Mouse (Mus musculus) heart, embryonic 14.5 days (tissue): ENCODE measurements around the gene Dctn2. TPM values are rescaled to one million over a fixed set of nuclear protein-coding genes. Genes with fewer than 3 reads are reported as not detected.

Experiments
- ATAC-seq: fragments of 200-750 bp; cut with Nextera tagmentation; 2 replicates; pipeline ENCODE4 v1.8.0; 2017; ENCODE audit warnings: low read depth, moderate TSS enrichment; ENCODE audit not compliant: insufficient number of reproducible peaks, insufficient read depth, low FRiP score
- H3K27ac ChIP-seq, 2 experiments: fragments of 200-500 bp in 1 of 2; fragments of 300-500 bp in 1 of 2; sonication (generic) in 1 of 2; replicated peaks in 1 of 2; 2 replicates each; pipeline ENCODE4 v1.5.1; 2012 to 2014; ENCODE audit warnings: low read depth in 2 of 2, low read length in 2 of 2, control low read depth in 1 of 2, mild to moderate bottlenecking in 1 of 2, mixed read lengths in 1 of 2; ENCODE audit not compliant: control insufficient read depth in 1 of 2, insufficient read depth in 1 of 2
- H3K27me3 ChIP-seq: fragments of 300-500 bp; sonication (generic); 2 replicates; pipeline ENCODE4 v1.6.1; 2014; ENCODE audit warnings: mild to moderate bottlenecking, low read length, control low read depth; ENCODE audit not compliant: control insufficient read depth, insufficient read depth
- H3K36me3 ChIP-seq: fragments of 300-500 bp; sonication (generic); 2 replicates; pipeline ENCODE4 v1.6.1; 2014; ENCODE audit warnings: mild to moderate bottlenecking, control low read depth, low read length, mixed read lengths; ENCODE audit not compliant: control insufficient read depth, insufficient read depth
- H3K4me1 ChIP-seq, 2 experiments: fragments of 200-500 bp in 1 of 2; fragments of 300-500 bp in 1 of 2; sonication (generic) in 1 of 2; 2 replicates each; pipeline ENCODE4 v1.6.1; 2012 to 2014; ENCODE audit warnings: low read length in 2 of 2, control low read depth in 1 of 2, mixed read lengths in 1 of 2; ENCODE audit not compliant: control insufficient read depth in 2 of 2, insufficient read depth in 2 of 2
- H3K4me2 ChIP-seq: fragments of 300-500 bp; sonication (generic); 2 replicates; pipeline ENCODE4 v1.6.1; 2014; ENCODE audit warnings: mild to moderate bottlenecking, low read length
- H3K4me3 ChIP-seq, 2 experiments: fragments of 200-500 bp in 1 of 2; fragments of 300-500 bp in 1 of 2; sonication (generic) in 1 of 2; 2 replicates each; pipeline ENCODE4 v1.5.1; 2012 to 2014; ENCODE audit warnings: low read length in 2 of 2, mild to moderate bottlenecking in 2 of 2, control low read depth in 1 of 2, low read depth in 1 of 2, moderate library complexity in 1 of 2; ENCODE audit not compliant: control insufficient read depth in 1 of 2, insufficient read depth in 1 of 2
- H3K9ac ChIP-seq: fragments of 300-500 bp; sonication (generic); 2 replicates; pipeline ENCODE4 v1.6.1; 2014; ENCODE audit warnings: mild to moderate bottlenecking, low read length
- H3K9me3 ChIP-seq: fragments of 300-500 bp; sonication (generic); 2 replicates; pipeline ENCODE4 v1.6.1; 2016; ENCODE audit warnings: low read length, control low read depth; ENCODE audit not compliant: control insufficient read depth
- WGBS: fragments of 180-500 bp; shearing (Covaris S2); extraction: QIAGEN DNeasy Blood & Tissue Kit; methylation state at CpG from one replicate; pipeline ENCODE4 v1.1.7; 2014; 5-methylcytosine and 5-hydroxymethylcytosine counted together
- polyA plus RNA-seq: library from polyadenylated mRNA; unstranded; fragments of >200 nt; fragmentation: Nextera tagmentation; extraction: Ambion mirVana; gene quantifications from 2 replicates; pipeline ENCODE4 v1.2.1, GENCODE M21; 2014

Dctn2 gene
- polyA plus RNA-seq, 1 experiment from 2014 or later, result 137 TPM

DNA sequence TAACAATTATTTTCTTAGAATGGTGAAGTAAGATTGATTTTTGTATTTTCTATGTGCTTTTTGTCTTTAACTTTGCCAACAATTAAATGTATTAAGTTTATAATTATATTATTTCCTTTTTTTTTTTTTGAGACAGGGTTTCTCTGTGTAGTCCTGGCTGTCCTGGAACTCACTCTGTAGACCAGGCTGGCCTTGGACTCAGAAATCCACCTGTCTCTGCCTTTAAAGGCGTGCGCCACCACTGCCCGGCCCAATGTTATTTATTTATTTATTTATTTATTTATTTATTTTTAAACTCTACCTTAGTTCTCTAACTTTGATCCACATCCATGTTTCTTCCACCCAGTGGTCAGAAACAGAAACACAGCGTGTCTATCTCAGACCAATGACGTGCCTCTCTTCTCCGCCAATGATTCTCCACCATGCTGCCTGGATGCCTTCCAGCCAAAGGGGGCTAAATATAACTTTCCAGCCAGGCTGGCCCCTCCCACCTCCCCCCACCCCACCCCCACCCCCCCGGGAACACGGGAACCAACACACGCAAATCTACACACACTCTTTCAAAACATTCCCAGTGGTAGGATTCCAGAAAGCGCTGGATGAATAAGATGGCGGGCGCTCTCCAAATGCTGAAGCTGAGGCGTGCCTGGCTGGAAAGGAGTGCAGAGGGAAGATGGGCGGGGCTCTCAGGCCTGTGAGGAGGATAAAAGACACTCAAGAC is 10.4 kb upstream of the Dctn2 start:
- no peaks in the 10 kb centered on the region for H3K27me3 ChIP-seq

DNA sequence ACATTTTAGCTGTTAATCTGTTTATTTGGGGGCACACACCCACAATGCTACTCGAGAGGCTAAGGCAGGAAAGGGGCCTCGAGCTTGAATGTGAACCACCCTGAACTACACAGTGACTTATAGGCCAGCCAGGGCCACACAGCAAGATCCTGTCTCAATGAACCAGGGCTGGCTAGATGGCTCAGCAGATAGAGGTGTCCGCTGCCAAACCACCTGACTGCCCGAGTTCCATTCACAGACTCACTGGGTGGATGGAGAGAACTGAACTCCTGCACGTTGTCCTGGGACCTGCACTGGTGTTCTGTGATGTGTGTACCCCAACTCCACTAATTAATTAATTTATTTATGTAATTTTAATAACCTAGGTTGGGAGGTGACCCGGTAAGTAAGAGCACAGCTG is 8.4 kb upstream of the Dctn2 start:
- no peaks in the 10 kb centered on the region for H3K36me3 ChIP-seq
- H3K9ac ChIP-seq, result no peak overlapping the region
- H3K4me3 ChIP-seq, result no peak overlapping the region
- H3K4me2 ChIP-seq, result no peak overlapping the region
- no peak overlapping the region for H3K27ac ChIP-seq
- 76% methylated on average over 6 of the region's 6 CpGs for WGBS
- H3K4me1 ChIP-seq, result peaks cover 4 to 5% of the 10 kb centered on the region in 2 experiments; a peak in 2 of 4 replicates
- peaks cover 20% of the 10 kb centered on the region for H3K27me3 ChIP-seq
- H3K9me3 ChIP-seq, result no peaks in the 10 kb centered on the region
- no peak for ATAC-seq

More for the DNA sequence above, 10.4 kb upstream of the Dctn2 start:
- Histone ChIP-seq H3K4me1 (no peaks in the 10 kb centered on the region), H3K4me3 (no peak overlapping the region), H3K27ac (no peak overlapping the region), H3K4me2 (no peak overlapping the region), H3K9ac (no peak overlapping the region), H3K36me3 (no peaks in the 10 kb centered on the region), H3K9me3 (no peaks in the 10 kb centered on the region)
- peak; percentile 82 for ATAC-seq
- 19% methylated on average over 14 of the region's 14 CpGs for WGBS

DNA sequence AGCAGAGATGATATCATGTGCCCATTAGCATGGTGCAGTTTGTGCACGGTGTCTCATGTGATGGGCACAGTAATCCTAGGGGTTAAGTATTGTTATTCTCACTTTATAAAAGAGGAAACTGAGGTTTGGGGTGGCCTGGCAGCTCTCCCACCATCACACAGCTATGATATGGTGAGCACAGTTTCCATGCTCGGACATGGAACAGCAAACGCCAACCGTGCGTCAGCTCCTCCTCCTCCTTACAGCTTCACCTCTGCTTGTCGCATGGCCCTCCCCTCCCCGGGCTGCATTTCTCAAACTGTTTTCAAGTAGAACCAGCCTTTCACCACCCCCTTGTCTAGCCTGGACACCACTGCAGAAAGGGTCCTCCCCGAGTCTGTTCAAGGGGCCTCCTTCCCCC is 7.7 kb upstream of the Dctn2 start:
- no peaks in the 10 kb centered on the region for H3K36me3 ChIP-seq
- no peaks in the 10 kb centered on the region for H3K9me3 ChIP-seq
- H3K9ac ChIP-seq, result no peak overlapping the region
- ATAC-seq, result no peak
- H3K27ac ChIP-seq, result no peak overlapping the region
- H3K4me1 ChIP-seq, result peaks cover 6 to 7% of the 10 kb centered on the region in 2 experiments; a peak in 2 of 4 replicates
- peaks cover 25% of the 10 kb centered on the region for H3K27me3 ChIP-seq
- no peak overlapping the region for H3K4me2 ChIP-seq
- WGBS, result 71% methylated on average over 8 of the region's 8 CpGs
- H3K4me3 ChIP-seq, result no peak overlapping the region

DNA sequence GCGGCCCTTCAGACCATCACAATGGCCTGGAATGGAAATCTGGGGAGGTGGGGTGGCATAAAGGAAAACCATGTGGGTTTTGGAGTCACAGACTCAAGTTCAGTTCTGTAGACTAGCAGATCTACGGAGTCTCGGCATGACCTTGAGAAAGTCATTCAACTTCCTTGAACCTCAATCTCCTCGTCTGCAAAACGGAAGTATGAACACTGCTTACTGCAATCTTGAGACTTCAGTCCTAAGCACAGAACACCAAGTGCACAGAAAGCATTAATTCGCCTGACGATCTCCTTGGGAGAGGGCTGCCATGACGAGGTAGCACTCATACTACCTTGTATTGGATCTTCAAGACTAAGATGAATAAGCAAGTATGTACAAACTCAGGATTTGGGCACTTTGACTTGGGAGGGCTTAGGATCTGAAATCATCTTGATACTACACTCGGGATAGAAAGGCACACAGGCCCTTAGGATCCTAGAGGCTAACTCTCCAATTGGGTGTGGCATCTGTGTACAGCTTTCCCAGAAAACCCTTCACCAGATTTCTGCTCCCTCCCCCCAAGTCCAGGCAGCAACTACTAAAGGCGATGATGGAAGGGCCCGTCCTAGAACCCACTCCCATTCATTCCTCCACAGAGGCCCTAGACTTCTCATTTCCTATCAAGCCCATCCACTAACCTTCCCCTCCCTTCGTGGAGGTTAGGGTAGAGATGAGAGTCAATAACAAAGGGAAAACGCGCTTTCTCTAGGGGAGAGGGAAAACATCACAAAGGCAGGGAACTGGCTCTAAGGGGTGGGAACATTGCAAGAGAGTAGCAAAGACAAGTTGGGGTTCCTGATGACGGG is 4.2 kb upstream of the Dctn2 start:
- Histone ChIP-seq H3K9me3 (no peaks in the 10 kb centered on the region), H3K4me3 (no peak overlapping the region; a peak in 1 of 4 replicates), H3K9ac (no peak overlapping the region), H3K27me3 (peaks cover 37% of the 10 kb centered on the region), H3K27ac (no peak overlapping the region), H3K4me2 (no peak overlapping the region), H3K36me3 (no peaks in the 10 kb centered on the region), H3K4me1 (peaks cover 6 to 8% of the 10 kb centered on the region in 2 experiments; a peak in 3 of 4 replicates)
- WGBS, result 64% methylated on average over 15 of the region's 15 CpGs
- ATAC-seq, result no peak

DNA sequence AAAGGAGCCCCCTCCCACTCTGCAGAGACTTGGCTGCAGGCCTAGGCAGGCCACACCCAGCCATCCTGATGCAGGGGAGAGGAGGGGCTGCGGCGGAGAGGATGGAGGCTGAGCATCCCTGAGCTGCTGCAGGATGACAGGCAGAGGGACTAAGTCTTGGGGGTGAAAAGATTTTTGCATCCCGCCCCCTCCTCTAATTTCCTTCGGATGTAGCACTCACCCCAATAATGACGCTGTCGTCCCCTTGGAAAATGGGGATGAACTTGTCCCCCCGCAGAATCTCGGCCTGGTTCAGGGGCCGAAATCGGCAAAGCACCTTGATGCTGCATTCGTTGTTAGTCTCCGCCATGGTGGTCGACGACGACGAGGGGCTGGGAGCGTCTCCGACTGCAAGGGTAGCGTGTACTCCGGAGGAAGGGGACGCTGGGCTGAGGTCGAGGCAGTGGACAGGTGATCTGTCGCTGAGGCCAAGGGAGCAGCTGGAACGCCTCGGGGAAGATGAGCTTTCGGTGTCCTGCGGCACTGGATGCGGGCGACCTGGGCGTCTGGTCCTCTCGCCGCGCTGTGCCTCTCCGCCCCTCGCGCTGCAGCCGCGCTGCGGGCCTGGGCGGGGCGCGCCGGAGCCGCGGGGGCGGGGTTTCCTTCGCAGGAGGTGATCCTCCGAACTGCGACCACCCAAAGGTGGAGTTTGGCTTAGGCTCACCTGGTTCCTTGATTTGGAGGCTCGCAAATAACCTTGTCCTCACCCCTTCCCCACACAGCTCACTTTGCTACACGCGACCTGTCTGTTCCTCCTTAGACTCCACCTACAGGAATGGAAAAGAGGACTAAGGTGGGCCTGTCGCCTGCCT is 3.4 kb upstream of the Dctn2 start, which contains the start of gene Kif5a:
Kif5a (minus strand) TSS at position 801 of the 851 bp plus-strand sequence.
- Histone ChIP-seq H3K4me3 (peak within 1 kb of the TSS; percentile 36 to 49), H3K27me3 (peaks cover 37% of the 10 kb centered on the region), H3K36me3 (peaks cover 3% of the 10 kb centered on the region; the same call in 1 of the 2 replicates), H3K9ac (peak within 1 kb of the TSS; percentile 38; the same call in 1 of the 2 replicates), H3K27ac (no peak within 1 kb of the TSS), H3K4me1 (peaks cover 11 to 17% of the 10 kb centered on the region in 2 experiments), H3K9me3 (no peaks in the 10 kb centered on the region), H3K4me2 (peak within 1 kb of the TSS; percentile 71)
- ATAC-seq, result no peak
- WGBS, result 2% methylated on average over 51 of the region's 53 CpGs

DNA sequence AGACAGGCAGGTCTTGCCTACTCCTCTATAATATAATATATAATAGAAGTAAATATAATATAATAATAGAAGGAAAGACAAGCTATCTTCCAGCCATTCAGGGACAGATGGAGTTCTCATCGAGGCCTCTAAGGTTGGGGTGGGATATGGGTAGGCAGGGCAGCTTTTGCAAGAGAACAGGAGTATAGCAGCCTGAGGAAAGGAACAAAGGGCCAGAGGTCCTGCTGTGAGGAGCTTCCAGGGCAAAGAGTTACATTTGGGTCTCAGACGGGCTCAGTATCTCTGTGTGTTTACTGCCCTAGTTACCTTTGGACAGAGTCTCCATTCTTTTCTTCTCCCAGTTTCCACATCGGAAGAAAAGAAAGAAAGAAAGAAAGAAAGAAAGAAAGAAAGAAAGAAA is 2.5 kb upstream of the Dctn2 start:
- Histone ChIP-seq H3K27me3 (peaks cover 37% of the 10 kb centered on the region), H3K4me3 (no peak overlapping the region)
- WGBS, result 64% methylated on average over 3 of the region's 3 CpGs

DNA sequence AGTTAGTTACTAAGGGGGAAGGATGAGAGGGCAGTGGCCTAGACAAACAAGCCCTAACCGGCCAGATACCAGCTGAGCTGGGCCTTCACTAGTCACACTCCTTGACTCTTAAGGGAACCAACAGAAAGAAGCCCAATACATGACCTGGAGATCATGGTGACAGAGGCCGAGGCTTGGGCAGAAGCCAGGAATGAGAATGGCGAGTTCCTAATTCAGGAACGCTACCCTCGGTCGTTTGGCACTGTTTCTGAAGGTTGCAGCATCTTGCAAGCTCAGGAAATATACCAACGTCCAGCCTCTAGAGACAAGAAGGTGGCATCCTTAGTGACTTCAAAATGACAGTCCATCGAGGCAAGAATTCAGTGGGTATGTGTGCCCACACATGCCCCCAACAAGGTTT is 1.8 kb upstream of the Dctn2 start:
- ATAC-seq, result no peak
- WGBS, result 70% methylated on average over 8 of the region's 8 CpGs
- no peak overlapping the region for H3K4me3 ChIP-seq

More for the DNA sequence above, 2.5 kb upstream of the Dctn2 start:
- Histone ChIP-seq H3K4me2 (no peak overlapping the region), H3K27ac (no peak overlapping the region), H3K9ac (no peak overlapping the region), H3K9me3 (no peaks in the 10 kb centered on the region), H3K4me1 (peaks cover 15 to 25% of the 10 kb centered on the region in 2 experiments), H3K36me3 (peaks cover 10% of the 10 kb centered on the region)
- ATAC-seq, result no peak

More for the DNA sequence above, 1.8 kb upstream of the Dctn2 start:
- Histone ChIP-seq H3K36me3 (peaks cover 17% of the 10 kb centered on the region), H3K9me3 (no peaks in the 10 kb centered on the region), H3K27me3 (peaks cover 37% of the 10 kb centered on the region), H3K4me1 (peaks cover 16 to 28% of the 10 kb centered on the region in 2 experiments), H3K9ac (no peak overlapping the region), H3K27ac (no peak overlapping the region), H3K4me2 (no peak overlapping the region)
